11 mouse cellular contexts compared by ENCODE assay signal in the genomic region with DNA sequence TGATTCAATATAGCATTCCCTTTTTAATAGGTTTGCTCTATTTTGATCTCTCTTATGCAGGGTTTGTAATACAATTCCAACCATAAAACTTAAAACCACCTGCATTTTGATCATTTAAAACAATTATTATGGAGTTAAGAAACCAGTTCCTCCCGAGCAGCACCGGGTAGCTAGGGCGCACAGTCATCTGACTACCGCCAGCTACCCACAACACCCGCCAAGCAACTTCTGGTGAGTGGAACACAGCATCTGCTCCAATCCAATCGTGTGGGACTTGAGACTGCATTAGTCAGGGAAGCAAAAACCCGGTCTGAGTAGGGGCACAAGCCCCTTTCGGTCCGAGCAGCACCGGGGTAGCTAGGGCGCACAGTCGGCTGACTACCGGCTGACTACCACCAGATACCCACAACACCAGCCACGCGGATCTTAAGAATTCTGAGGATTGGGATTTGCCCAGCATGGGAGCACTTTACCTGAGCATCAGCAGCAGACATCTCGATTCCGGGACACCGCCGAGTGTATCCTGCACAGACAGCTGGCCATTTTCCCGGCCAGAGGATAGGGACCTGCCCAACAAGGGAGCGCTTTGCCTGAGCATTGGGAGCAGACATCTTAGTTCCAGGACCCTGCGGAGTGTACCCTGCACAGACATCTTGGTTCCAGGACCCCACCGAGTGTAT. TPM values are rescaled to one million over a fixed set of nuclear protein-coding genes. Genes with fewer than 3 reads are reported as not detected.
"Had no signal": no experiment of that assay in that cellular context is flagged by ENCODE, and none has a peak within 500 bp of the region (broad histone marks: within the 10 kb centered on the region; RNA-seq: fewer than 3 reads in every experiment).

No protein-coding gene starts in this region.

RNA-seq across cellular contexts. Expression of a gene that starts 33.2 kb away (rescaled TPM):
- polyA plus RNA-seq: neural tube, embryonic 14.5 days; small intestine, adult 2 months; spleen, adult 2 months; stomach, embryonic 14.5 days; stomach, embryonic 15.5 days; stomach, embryonic 16.5 days; stomach, postnatal 0 days; testis, adult 2 months; thymus, adult 2 months; thymus, postnatal 0 days; urinary bladder, adult 2 months had no signal
